8 mouse cellular contexts compared by ENCODE assay signal in genomic region chr15:95526626-95527411, GRCm38 (mm10). TPM values are rescaled to one million over a fixed set of nuclear protein-coding genes. Genes with fewer than 3 reads are reported as not detected.
DNase-seq lines count a peak whose midpoint lies in the region; ATAC-seq lines count a peak whose summit lies in the region.

No protein-coding gene starts in this region.

- H3K4me1 ChIP-seq in intestine, embryonic 15.5 days (replicated peaks), result peaks cover 13% of the 10 kb centered on the region

- WGBS in intestine, embryonic 15.5 days, result 3% methylated on average over 27 of the region's 27 CpGs

- H3K4me3 ChIP-seq in intestine, embryonic 15.5 days (replicated peaks), result peak overlapping the region; percentile 53

- H3K36me3 ChIP-seq in intestine, embryonic 15.5 days, result no peaks in the 10 kb centered on the region

- H3K9ac ChIP-seq in intestine, embryonic 15.5 days, result no peak overlapping the region

- intact Hi-C loops in left cerebral cortex, postnatal 10 days (cut with DNase I), result loop anchor here (10.0 kb wide), 2 partner anchors 252 to 682 kb away; no protein-coding TSS in a partner anchor
- intact Hi-C loops in left cerebral cortex, postnatal 36 days (cut with DNase I), result loop anchor here (5.0 to 10.0 kb wide), 6 partner anchors 40 to 805 kb away; no protein-coding TSS in a partner anchor
- intact Hi-C loops in gastrocnemius, postnatal 14 days (cut with DNase I; ENCODE audit: low total_unique reads), result no loop called here

- ATAC-seq in intestine, embryonic 15.5 days, result no peak

- peak overlapping the region; percentile 94 for H3K4me2 ChIP-seq in intestine, embryonic 15.5 days (replicated peaks)

- H3K27ac ChIP-seq in intestine, embryonic 15.5 days, result no peak overlapping the region

- H3K9me3 ChIP-seq in intestine, embryonic 15.5 days, result no peaks in the 10 kb centered on the region

- H3K27me3 ChIP-seq in intestine, embryonic 15.5 days (replicated peaks), result peaks cover 27% of the 10 kb centered on the region

- DNase-seq in left cerebral cortex, postnatal 10 days (ENCODE audit: extremely low spot score in 1 of 2, low spot score in 2 of 2), result peak; percentile 22 to 35
- no peak for DNase-seq in left cerebral cortex, postnatal 36 days (ENCODE audit: low spot score in 2 of 2)
- DNase-seq in embryo, embryonic 11 days, result peak; percentile 66
- DNase-seq in retina, embryonic 14.5 days (ENCODE audit: low spot score), result peak; percentile 41
- DNase-seq in gastrocnemius, postnatal 14 days, result no peak
- no peak for DNase-seq in lung, postnatal 25 days (ENCODE audit: low spot score)
- DNase-seq in adrenal gland, postnatal 10 days, result no peak

RNA-seq across cellular contexts. Expression of gene Nell2, which starts 1.5 kb away (rescaled TPM):
- 100 to 1,000 TPM; 518 to 542 TPM for total RNA-seq in left cerebral cortex, postnatal 10 days (2021)
- 100 to 1,000 TPM; 479 to 544 TPM for total RNA-seq in left cerebral cortex, postnatal 36 days (2021)
- 11.8 and 13.7 TPM in 2 replicates for polyA plus RNA-seq in intestine, embryonic 15.5 days (2015; fragmentation: Nextera tagmentation; extraction: Ambion mirVana)
- total RNA-seq in gastrocnemius, postnatal 14 days (2021), result under 1 TPM; 0.33 to 0.51 TPM
- 1 to 10 TPM; 2.0 to 3.0 TPM for total RNA-seq in adrenal gland, postnatal 10 days (2021)

Comparison
In these comparisons a context has a peak if more than half of its experiments do, and no peak if none do; other contexts are left out.
1. DNase-seq: peak in left cerebral cortex, postnatal 10 days (2 of 2), embryo, embryonic 11 days (single experiment) and retina, embryonic 14.5 days (single experiment); none in left cerebral cortex, postnatal 36 days (0 of 2), gastrocnemius, postnatal 14 days (single experiment), lung, postnatal 25 days (single experiment) and adrenal gland, postnatal 10 days (single experiment).
2. RNA of gene Nell2, which starts 1.5 kb away (total RNA-seq): 479 to 544 TPM in left cerebral cortex, postnatal 36 days and 518 to 542 TPM in left cerebral cortex, postnatal 10 days; 2.0 to 3.0 TPM in adrenal gland, postnatal 10 days and 0.33 to 0.51 TPM in gastrocnemius, postnatal 14 days; every median in the first group is over 100 times any median in the second.